Mouse (Mus musculus) kidney, adult 2 months (tissue): Measurements from ENCODE around the gene Mrps22.

Experiments
- CTCF ChIP-seq: fragments of 200-500 bp; conservative IDR thresholded peaks from 2 replicates; pipeline ENCODE4 v1.5.1; 2011; ENCODE audit warnings: low read depth, mild to moderate bottlenecking, control low read depth, low read length, moderate library complexity, mixed read lengths; ENCODE audit not compliant: insufficient read depth, insufficient read length
- POLR2A ChIP-seq: fragments of 200-500 bp; IDR thresholded peaks from one replicate; pipeline ENCODE4 v1.6.1; 2011; ENCODE audit warnings: low read depth, low read length, control low read depth

DNA sequence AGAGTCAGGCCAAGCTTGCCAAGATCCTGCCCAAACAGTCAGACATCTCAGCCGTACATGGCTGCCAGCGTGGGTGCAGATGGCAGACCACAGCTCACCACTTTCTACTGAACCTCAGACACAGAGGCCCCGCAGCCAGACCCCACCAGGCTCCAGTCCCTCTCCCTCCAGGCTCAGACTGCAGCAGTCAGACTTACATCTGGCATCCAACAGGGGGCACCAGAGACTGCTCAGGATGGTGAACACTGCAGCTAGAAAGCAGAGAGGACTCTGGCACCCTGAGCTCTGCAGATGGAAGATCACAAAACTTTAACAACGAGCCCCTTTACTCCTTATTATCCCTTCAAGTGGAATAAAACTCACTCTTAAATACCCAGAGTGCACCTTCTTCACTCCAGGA is 44.3 kb upstream of the Mrps22 start:
- TF ChIP-seq POLR2A (no peak), CTCF (peak; percentile 94)
